Mouse (Mus musculus): Measurements from ENCODE around the gene Hnrnpf. TPM values are rescaled to one million over a fixed set of nuclear protein-coding genes. Genes with fewer than 3 reads are reported as not detected.

The Hnrnpf gene
- total and polyA plus RNA-seq, 2 experiments from 2014 or later, result 154 to 183 TPM

GRCm38 (mm10) chr6:117963201-117963600 is 63.1 kb downstream of the Hnrnpf start:
- no peak overlapping the region for H3K4me2 ChIP-seq (ENCODE audit: low read depth, low read length, poor library complexity, severe bottlenecking)
- no peak overlapping the region for H3K4me3 ChIP-seq (ENCODE audit: low read depth, low read length)
- no peaks in the 10 kb centered on the region for H3K4me1 ChIP-seq (ENCODE audit: insufficient read depth, low read length)
- ATAC-seq (ENCODE audit: low FRiP score) (no peak), DNase-seq (ENCODE audit: low spot score) (no peak)
- H3K9ac ChIP-seq (replicated peaks; ENCODE audit: low read length, poor library complexity, severe bottlenecking), result no peak overlapping the region
- 86% methylated on average over 3 of the region's 3 CpGs for WGBS
- no peak for TF ChIP-seq CTCF (IDR thresholded peaks at IDR 0.05)
- no peaks in the 10 kb centered on the region for H3K27me3 ChIP-seq (ENCODE audit: insufficient read depth, low read length)
- H3K9me3 ChIP-seq (ENCODE audit: low read length), result no peaks in the 10 kb centered on the region
- no peaks in the 10 kb centered on the region for H3K36me3 ChIP-seq (ENCODE audit: insufficient read depth, low read length)
- H3K27ac ChIP-seq (ENCODE audit: low read depth, low read length), result no peak overlapping the region

- no peak for TF ChIP-seq CTCF (IDR thresholded peaks at IDR 0.05)
- H3K36me3 ChIP-seq (ENCODE audit: insufficient read depth, low read length), result no peaks in the 10 kb centered on the region
- H3K9ac ChIP-seq (replicated peaks; ENCODE audit: low read length, poor library complexity, severe bottlenecking), result no peak overlapping the region
- WGBS, result 60% methylated on average over 9 of the region's 9 CpGs
- H3K27me3 ChIP-seq (ENCODE audit: insufficient read depth, low read length), result no peaks in the 10 kb centered on the region
- DNase-seq (ENCODE audit: low spot score), result no peak
- H3K4me1 ChIP-seq (ENCODE audit: insufficient read depth, low read length), result no peaks in the 10 kb centered on the region
- no peak overlapping the region for H3K4me3 ChIP-seq (ENCODE audit: low read depth, low read length)
- H3K27ac ChIP-seq (ENCODE audit: low read depth, low read length), result no peak overlapping the region
- H3K4me2 ChIP-seq (ENCODE audit: low read depth, low read length, poor library complexity, severe bottlenecking), result no peak overlapping the region
- no peaks in the 10 kb centered on the region for H3K9me3 ChIP-seq (ENCODE audit: low read length)
- ATAC-seq (ENCODE audit: low FRiP score), result no peak
Measured at GRCm38 (mm10) chr6:117966729-117967128, 66.6 kb downstream of the Hnrnpf start.

Small RNA genes lying within 50 kb of the gene (microRNA-seq; reads per million reads assigned to microRNA genes)
- not detected for gene Gm25535 (ENCODE audit: borderline number of aligned reads)

Other genes starting within 250 kb of the Hnrnpf start
- gene Zfp637, start 59.1 kb upstream of the Hnrnpf start, total RNA-seq (2014; rRNA removed), result 75.0 and 95.9 TPM in 2 replicates
- 109 and 122 TPM in 2 replicates for gene Zfp637, start 59.1 kb upstream of the Hnrnpf start, polyA plus RNA-seq (2015; fragmentation: Nextera tagmentation; extraction: Ambion mirVana)
- gene Zfp239, start 38.2 kb upstream of the Hnrnpf start, total RNA-seq (2014; rRNA removed), result 14.5 and 18.6 TPM in 2 replicates
- 16.1 and 16.6 TPM in 2 replicates for gene Zfp239, start 38.2 kb upstream of the Hnrnpf start, polyA plus RNA-seq (2015; fragmentation: Nextera tagmentation; extraction: Ambion mirVana)
- gene Fxyd4, start 37.4 kb downstream of the Hnrnpf start, total RNA-seq (2014; rRNA removed), result not detected in 2 replicates
- 0.49 and 0.96 TPM in 2 replicates for gene Fxyd4, start 37.4 kb downstream of the Hnrnpf start, polyA plus RNA-seq (2015; fragmentation: Nextera tagmentation; extraction: Ambion mirVana)
- 23.0 and 25.4 TPM in 2 replicates for gene Rasgef1a, start 111.1 kb downstream of the Hnrnpf start, total RNA-seq (2014; rRNA removed)
- gene Rasgef1a, start 111.1 kb downstream of the Hnrnpf start, polyA plus RNA-seq (2015; fragmentation: Nextera tagmentation; extraction: Ambion mirVana), result 10.9 and 11.6 TPM in 2 replicates
- 13.0 and 15.8 TPM in 2 replicates for gene Csgalnact2, start 238.8 kb downstream of the Hnrnpf start, total RNA-seq (2014; rRNA removed)
- 10.8 and 11.0 TPM in 2 replicates for gene Csgalnact2, start 238.8 kb downstream of the Hnrnpf start, polyA plus RNA-seq (2015; fragmentation: Nextera tagmentation; extraction: Ambion mirVana)